15 mouse cellular contexts compared by ENCODE assay signal in the genomic region with DNA sequence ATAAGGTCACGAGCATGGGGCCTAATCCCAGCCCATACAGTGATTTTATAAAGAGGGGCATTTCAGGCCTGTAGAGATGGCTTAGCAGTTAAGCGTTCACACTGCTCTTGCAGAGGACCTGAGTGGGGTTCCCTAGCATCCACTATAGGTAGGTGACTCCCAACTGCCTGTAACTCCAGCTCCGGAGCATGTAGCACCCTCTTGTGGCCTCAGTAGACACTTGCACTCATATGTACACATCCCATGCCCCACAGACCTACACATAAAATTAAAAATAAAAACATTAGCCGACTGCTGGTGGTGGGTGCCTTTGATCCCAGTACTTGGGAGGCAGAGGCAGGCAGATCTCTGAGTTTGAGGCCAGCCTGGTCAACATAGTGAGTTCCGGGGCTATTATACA.
A peak's percentile ranks its signal among the peaks of the same experiment; 100 is the strongest.
DNase-seq lines count a peak whose midpoint lies in the region; TF ChIP-seq lines count a peak whose summit lies in the region.
"Had no signal": no experiment of that assay in that cellular context is flagged by ENCODE, and none has a peak within 500 bp of the region (broad histone marks: within the 10 kb centered on the region; RNA-seq: fewer than 3 reads in every experiment).

No protein-coding gene starts in this region.

- no peak overlapping the region for H3K4me3 ChIP-seq in gastrocnemius, adult 2 months
- no peak overlapping the region for H3K4me3 ChIP-seq in left cerebral cortex, adult 2 months
- H3K4me3 ChIP-seq in E14TG2a.4 (replicated peaks; ENCODE audit: low read length), result no peak overlapping the region
- H3K4me3 ChIP-seq: embryonic facial prominence, embryonic 15.5 days; forebrain, embryonic 15.5 days had no signal

- intact Hi-C loops in gastrocnemius, adult 2 months (cut with DNase I), result no loop called here
- intact Hi-C loops in left cerebral cortex, adult 2 months (cut with DNase I), result no loop called here

- peaks cover 74% of the 10 kb centered on the region for H3K4me1 ChIP-seq in E14TG2a.4 (replicated peaks; ENCODE audit: low read depth, low read length)
- H3K4me1 ChIP-seq: embryonic facial prominence, embryonic 15.5 days; forebrain, embryonic 15.5 days had no signal

- no peak for DNase-seq in gastrocnemius, adult 2 months
- DNase-seq in gastrocnemius, postnatal 10 days, result no peak
- DNase-seq in left cerebral cortex, adult 2 months (ENCODE audit: extremely low spot score in 1 of 2, low spot score in 2 of 2), result no peak
- no peak for DNase-seq in left cerebral cortex, adult 9 months (ENCODE audit: low spot score in 2 of 2)
- peak; percentile 70 for DNase-seq in ZHBTc4 (ENCODE audit: low read depth, low spot score)
- DNase-seq in yolk sac, embryonic 10.5 days (ENCODE audit: low spot score), result no peak
- no peak for DNase-seq in spleen, adult 18-20 months
- DNase-seq: cerebellum, adult 18-20 months; heart, postnatal 36 days; left cerebral cortex, postnatal 4 days; right cerebral cortex, postnatal 4 days; thymus, adult 18-20 months had no signal

- H3K27me3 ChIP-seq in E14TG2a.4 (ENCODE audit: insufficient read depth, low read length), result peaks cover 9% of the 10 kb centered on the region; the same call in 1 of the 2 replicates
- H3K27me3 ChIP-seq: embryonic facial prominence, embryonic 15.5 days; forebrain, embryonic 15.5 days had no signal

- peaks cover 7% of the 10 kb centered on the region for H3K9me3 ChIP-seq in E14TG2a.4 (ENCODE audit: low read length)
- H3K9me3 ChIP-seq: forebrain, embryonic 15.5 days had no signal

- no peaks in the 10 kb centered on the region for H3K36me3 ChIP-seq in E14TG2a.4 (ENCODE audit: insufficient read depth, low read length)
- H3K36me3 ChIP-seq: embryonic facial prominence, embryonic 15.5 days; forebrain, embryonic 15.5 days had no signal

- no peak overlapping the region for H3K27ac ChIP-seq in gastrocnemius, adult 2 months
- no peak overlapping the region for H3K27ac ChIP-seq in left cerebral cortex, adult 2 months
- H3K27ac ChIP-seq: embryonic facial prominence, embryonic 15.5 days; forebrain, embryonic 15.5 days had no signal

- peak; percentile 37 for TF ChIP-seq CTCF in gastrocnemius, adult 2 months (IDR thresholded peaks at IDR 0.05)
- peak; percentile 20; the same call in 1 of the 2 replicates for TF ChIP-seq CTCF in left cerebral cortex, adult 2 months (IDR thresholded peaks at IDR 0.05)
- peak; percentile 43 for TF ChIP-seq CTCF in E14TG2a.4 (conservative IDR thresholded peaks at IDR 0.05; ENCODE audit: low read length)
